Mouse (Mus musculus) E14TG2a.4 (cell line): ENCODE measurements around the gene Msh5.

Experiments
- CTCF ChIP-seq: conservative IDR thresholded peaks from 2 replicates; pipeline ENCODE4 v1.5.1; 2014; ENCODE audit warnings: low read length
- NANOG ChIP-seq: IDR thresholded peaks from 2 replicates; pipeline ENCODE4 v1.6.1; 2014; ENCODE audit warnings: borderline replicate concordance, low read length, mixed read lengths
- POU5F1 ChIP-seq: IDR thresholded peaks from 2 replicates; pipeline ENCODE4 v1.6.1; 2014; ENCODE audit warnings: low read length, borderline replicate concordance

DNA sequence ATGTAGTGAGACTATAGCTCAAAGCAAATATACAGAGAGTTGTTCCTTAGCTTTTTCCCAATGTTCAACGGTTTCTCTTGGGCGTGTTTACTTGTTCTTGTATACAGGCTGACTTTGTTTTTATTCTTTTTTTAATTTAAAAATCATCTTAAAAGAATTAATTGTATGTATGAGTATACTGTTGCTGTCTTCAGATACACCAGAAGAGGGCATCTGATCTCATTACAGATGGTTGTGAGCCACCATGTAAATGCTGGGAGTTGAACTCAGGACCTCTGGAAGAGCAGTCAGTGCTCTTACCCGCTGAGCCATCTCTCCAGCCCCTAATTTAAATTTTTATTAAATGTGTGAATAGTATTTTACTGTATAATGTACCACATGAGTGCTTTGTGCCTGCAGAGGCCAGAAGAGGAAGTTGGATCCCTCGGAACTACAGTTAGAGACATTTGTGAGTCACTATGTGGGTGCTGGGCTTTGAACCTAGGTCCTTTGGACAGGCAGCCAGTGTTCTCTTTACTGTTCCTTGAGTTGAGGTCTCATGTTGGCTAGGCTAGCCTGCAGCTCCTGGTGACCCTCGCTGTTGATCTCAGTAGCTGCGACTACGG, 39.1 kb downstream of the Msh5 start:
- TF ChIP-seq CTCF (no peak), POU5F1 (no peak), NANOG (no peak)
